Mouse (Mus musculus) CH12.LX (cell line): ENCODE measurements around the gene Lrrc8b.

Experiments
- CHD2 ChIP-seq: IDR thresholded peaks from 2 replicates; pipeline ENCODE4 v1.6.1; 2011; ENCODE audit warnings: low read length, improper control_type of control experiment
- IRF4 ChIP-seq: IDR thresholded peaks from 2 replicates; pipeline ENCODE4 v1.6.1; 2014; ENCODE audit warnings: low read depth, mild to moderate bottlenecking, inconsistent platforms, low read length, improper control_type of control experiment
- KAT2A ChIP-seq: IDR thresholded peaks from 2 replicates; pipeline ENCODE4 v1.6.1; 2012; ENCODE audit warnings: low read length, improper control_type of control experiment, inconsistent platforms; ENCODE audit not compliant: insufficient replicate concordance
- MAX ChIP-seq: IDR thresholded peaks from 2 replicates; pipeline ENCODE4 v1.6.1; 2011; ENCODE audit warnings: low read length, improper control_type of control experiment
- POLR2A ChIP-seq: IDR thresholded peaks from 2 replicates; pipeline ENCODE4 v1.6.1; 2011; ENCODE audit warnings: low read depth, mild to moderate bottlenecking, improper control_type of control experiment, low read length
- ZMIZ1 ChIP-seq: IDR thresholded peaks from 2 replicates; pipeline ENCODE4 v1.6.1; 2012; ENCODE audit warnings: low read depth, mild to moderate bottlenecking, inconsistent platforms, low read length, improper control_type of control experiment

DNA sequence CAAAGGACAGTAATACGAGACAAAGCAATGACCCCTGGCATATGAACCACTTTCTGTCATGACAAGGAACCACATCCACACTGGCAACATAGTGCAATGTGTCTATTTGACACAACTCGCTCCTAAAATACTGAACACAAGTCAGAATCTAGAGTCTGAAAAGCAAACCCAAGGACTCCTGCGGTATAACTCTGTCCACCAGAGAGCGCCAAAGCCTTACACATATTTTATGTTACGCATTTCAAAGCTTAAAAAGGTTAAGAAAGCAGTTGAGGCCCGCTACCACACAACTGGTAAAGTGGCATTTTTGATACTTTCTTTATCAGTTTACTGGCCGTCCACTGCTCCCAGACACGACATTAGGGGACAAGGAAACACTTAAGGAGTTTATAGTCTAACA lies 10.6 kb upstream of the Lrrc8b start:
- TF ChIP-seq ZMIZ1: no peak
- TF ChIP-seq POLR2A: no peak
- no peak for TF ChIP-seq KAT2A
- peak; percentile 33; the same call in 1 of the 2 replicates for TF ChIP-seq MAX
- TF ChIP-seq IRF4: no peak
- no peak for TF ChIP-seq CHD2
